Mouse (Mus musculus) lung, embryonic 14.5 days (tissue): Measurements from ENCODE around the gene Sco1. TPM values are rescaled to one million over a fixed set of nuclear protein-coding genes. Genes with fewer than 3 reads are reported as not detected.

ENCODE experiments used
- ATAC-seq: fragments of 200-750 bp; cut with Nextera tagmentation; 2 replicates; pipeline ENCODE4 v1.8.0; 2017; ENCODE audit warnings: mild to moderate bottlenecking, moderate TSS enrichment, moderate library complexity; ENCODE audit not compliant: insufficient read depth
- DNase-seq: peaks from one replicate; pipeline ENCODE4 v3.0.0-alpha.2; 2015
- H3K27ac ChIP-seq: fragments of 300-500 bp; sonication (generic); 2 replicates; pipeline ENCODE4 v1.5.1; 2014; ENCODE audit warnings: low read depth, mild to moderate bottlenecking, moderate library complexity
- H3K27me3 ChIP-seq: fragments of 300-500 bp; sonication (generic); 2 replicates; pipeline ENCODE4 v1.6.1; 2014; ENCODE audit warnings: low read length, control low read depth; ENCODE audit not compliant: insufficient read depth
- H3K36me3 ChIP-seq: fragments of 300-500 bp; sonication (generic); 2 replicates; pipeline ENCODE4 v1.6.1; 2014; ENCODE audit warnings: control low read depth; ENCODE audit not compliant: insufficient read depth
- H3K4me1 ChIP-seq: fragments of 300-500 bp; sonication (generic); 2 replicates; pipeline ENCODE4 v1.6.1; 2014; ENCODE audit warnings: antibody characterized with exemption, control low read depth; ENCODE audit not compliant: insufficient read depth
- H3K4me2 ChIP-seq: fragments of 300-500 bp; sonication (generic); 2 replicates; pipeline ENCODE4 v1.6.1; 2014; ENCODE audit warnings: mild to moderate bottlenecking
- H3K4me3 ChIP-seq: fragments of 300-500 bp; sonication (generic); 2 replicates; pipeline ENCODE4 v1.5.1; 2014; ENCODE audit warnings: low read depth, low read length
- H3K9ac ChIP-seq: fragments of 300-500 bp; sonication (generic); 2 replicates; pipeline ENCODE4 v1.6.1; 2014
- H3K9me3 ChIP-seq: fragments of 300-500 bp; sonication (generic); 2 replicates; pipeline ENCODE4 v1.6.1; 2016; ENCODE audit warnings: low read depth, low read length, control low read depth
- CTCF ChIP-seq: IDR thresholded peaks from 2 replicates; pipeline ENCODE4 v1.5.1; 2016; ENCODE audit warnings: antibody characterized with exemption, low read depth
- WGBS: fragments of 180-500 bp; shearing (Covaris S2); extraction: QIAGEN DNeasy Blood & Tissue Kit; methylation state at CpG from one replicate; pipeline ENCODE4 v1.1.7; 2014; 5-methylcytosine and 5-hydroxymethylcytosine counted together
- polyA plus RNA-seq: library from polyadenylated mRNA; unstranded; fragments of >200 nt; fragmentation: Nextera tagmentation; extraction: Ambion mirVana; gene quantifications from 2 replicates; pipeline ENCODE4 v1.2.1, GENCODE M21; 2014

Sco1 gene
- polyA plus RNA-seq, 1 experiment from 2014 or later = 20.3 TPM

GRCm38 (mm10) chr11:67104714-67105113 is 52.2 kb downstream of the Sco1 start:
- H3K27me3 ChIP-seq = no peaks in the 10 kb centered on the region
- WGBS = 61% methylated on average over 11 of the region's 11 CpGs
- no peaks in the 10 kb centered on the region for H3K9me3 ChIP-seq
- no peaks in the 10 kb centered on the region for H3K4me1 ChIP-seq
- no peak for DNase-seq
- TF ChIP-seq CTCF = no peak
- no peak for ATAC-seq
- no peaks in the 10 kb centered on the region for H3K36me3 ChIP-seq
- H3K27ac ChIP-seq = no peak overlapping the region
- no peak overlapping the region for H3K4me3 ChIP-seq
- no peak overlapping the region for H3K9ac ChIP-seq
- H3K4me2 ChIP-seq = no peak overlapping the region

- ATAC-seq (no peak), DNase-seq (no peak)
- TF ChIP-seq CTCF = no peak
- WGBS = 40% methylated on average over 4 of the region's 4 CpGs
- Histone ChIP-seq H3K36me3 (no peaks in the 10 kb centered on the region), H3K4me2 (no peak overlapping the region), H3K9me3 (no peaks in the 10 kb centered on the region), H3K4me3 (no peak overlapping the region), H3K27me3 (no peaks in the 10 kb centered on the region), H3K4me1 (no peaks in the 10 kb centered on the region), H3K9ac (no peak overlapping the region), H3K27ac (no peak overlapping the region)
Observed at GRCm38 (mm10) chr11:67105689-67106088, 53.2 kb downstream of the Sco1 start.

GRCm38 (mm10) chr11:67106973-67107372 is 54.5 kb downstream of the Sco1 start:
- DNase-seq (no peak), ATAC-seq (no peak)
- Histone ChIP-seq H3K27me3 (no peaks in the 10 kb centered on the region), H3K36me3 (no peaks in the 10 kb centered on the region), H3K4me2 (no peak overlapping the region), H3K4me1 (no peaks in the 10 kb centered on the region), H3K9me3 (no peaks in the 10 kb centered on the region), H3K27ac (no peak overlapping the region), H3K4me3 (no peak overlapping the region), H3K9ac (no peak overlapping the region)
- WGBS = 92% methylated on average over 10 of the region's 10 CpGs
- TF ChIP-seq CTCF = no peak

GRCm38 (mm10) chr11:67110168-67110948 is 57.9 kb downstream of the Sco1 start:
- no peaks in the 10 kb centered on the region for H3K9me3 ChIP-seq
- H3K27ac ChIP-seq = no peak overlapping the region
- no peak overlapping the region for H3K4me2 ChIP-seq
- TF ChIP-seq CTCF = peak; percentile 89
- ATAC-seq (peak; percentile 41; the same call in 1 of the 2 replicates), DNase-seq (peak; percentile 88)
- no peaks in the 10 kb centered on the region for H3K4me1 ChIP-seq
- H3K36me3 ChIP-seq = no peaks in the 10 kb centered on the region
- H3K9ac ChIP-seq = no peak overlapping the region
- no peaks in the 10 kb centered on the region for H3K27me3 ChIP-seq
- no peak overlapping the region for H3K4me3 ChIP-seq
- 34% methylated on average over 5 of the region's 5 CpGs for WGBS

GRCm38 (mm10) chr11:67112019-67112850 is 59.8 kb downstream of the Sco1 start:
- whole genome bisulfite sequencing = 32% methylated on average over 11 of the region's 11 CpGs
- peak; percentile 83 for TF ChIP-seq CTCF
- Histone ChIP-seq H3K4me2 (no peak overlapping the region), H3K4me1 (no peaks in the 10 kb centered on the region), H3K27me3 (no peaks in the 10 kb centered on the region), H3K9ac (no peak overlapping the region), H3K27ac (no peak overlapping the region), H3K9me3 (no peaks in the 10 kb centered on the region), H3K36me3 (no peaks in the 10 kb centered on the region), H3K4me3 (no peak overlapping the region)
- ATAC-seq (no peak), DNase-seq (peak; percentile 88)

GRCm38 (mm10) chr11:67112851-67113202 is 60.4 kb downstream of the Sco1 start:
- peak; percentile 90 for DNase-seq
- no peaks in the 10 kb centered on the region for H3K4me1 ChIP-seq
- 0 out of 2 replicates have a peak, but pooled peaks have one; percentile 35 for ATAC-seq
- no peak overlapping the region for H3K27ac ChIP-seq
- TF ChIP-seq CTCF = peak; percentile 90
- H3K27me3 ChIP-seq = no peaks in the 10 kb centered on the region
- no peak overlapping the region for H3K9ac ChIP-seq
- no peak overlapping the region for H3K4me2 ChIP-seq
- 38% methylated on average over 11 of the region's 11 CpGs for whole genome bisulfite sequencing
- no peaks in the 10 kb centered on the region for H3K36me3 ChIP-seq
- no peaks in the 10 kb centered on the region for H3K9me3 ChIP-seq
- no peak overlapping the region for H3K4me3 ChIP-seq

- ATAC-seq (no peak), DNase-seq (no peak)
- H3K9me3 ChIP-seq = no peaks in the 10 kb centered on the region
- no peaks in the 10 kb centered on the region for H3K4me1 ChIP-seq
- WGBS = 86% methylated on average over 6 of the region's 6 CpGs
- no peak overlapping the region for H3K4me3 ChIP-seq
- no peak overlapping the region for H3K9ac ChIP-seq
- no peaks in the 10 kb centered on the region for H3K36me3 ChIP-seq
- TF ChIP-seq CTCF = no peak
- H3K27me3 ChIP-seq = no peaks in the 10 kb centered on the region
- no peak overlapping the region for H3K27ac ChIP-seq
- H3K4me2 ChIP-seq = no peak overlapping the region
Observed at GRCm38 (mm10) chr11:67113381-67113780, 60.9 kb downstream of the Sco1 start.
